Mouse (Mus musculus): ENCODE measurements around the gene B4galt3. TPM values are rescaled to one million over a fixed set of nuclear protein-coding genes. Genes with fewer than 3 reads are reported as not detected.

The B4galt3 gene
- total RNA-seq, 2 experiments from 2014 or later = 30.5 to 37.8 TPM

Other genes starting within 250 kb of the B4galt3 start
- gene Fcgr3, start 205.4 kb upstream of the B4galt3 start, total RNA-seq (2021) = 10 to 100 TPM; 17.7 to 32.8 TPM
- 1 to 10 TPM; 3.0 to 4.2 TPM for gene Cfap126, start 156.4 kb upstream of the B4galt3 start, total RNA-seq (2021)
- 100 to 1,000 TPM; 450 to 629 TPM for gene Sdhc, start 119.7 kb upstream of the B4galt3 start, total RNA-seq (2021)
- gene Mpz, start 119.6 kb upstream of the B4galt3 start, total RNA-seq (2021) = 1 to 10 TPM in 1 of 2 experiments, under 1 TPM in 1; 0.73 to 1.2 TPM
- gene Pcp4l1, start 74.1 kb upstream of the B4galt3 start, total RNA-seq (2021) = 10 to 100 TPM; 51.7 to 52.5 TPM
- gene Nr1i3, start 56.4 kb upstream of the B4galt3 start, total RNA-seq (2021) = not detected
- gene Tomm40l, start 47.8 kb upstream of the B4galt3 start, total RNA-seq (2021) = 10 to 100 TPM; 47.7 to 67.0 TPM
- 1 to 10 TPM; 4.2 to 4.6 TPM for gene Apoa2, start 45.3 kb upstream of the B4galt3 start, total RNA-seq (2021)
- gene Fcer1g, start 36.0 kb upstream of the B4galt3 start, total RNA-seq (2021) = 10 to 100 TPM; 23.2 to 46.7 TPM
- gene Adamts4, start 19.9 kb upstream of the B4galt3 start, total RNA-seq (2021) = 1 to 10 TPM; 1.5 to 3.8 TPM
- 1,000 to 10,000 TPM in 1 of 2 experiments, 100 to 1,000 TPM in 1; 683 to 1,034 TPM for gene Ndufs2, start 18.9 kb upstream of the B4galt3 start, total RNA-seq (2021)
- gene Ppox, start 10.9 kb downstream of the B4galt3 start, total RNA-seq (2021) = 10 to 100 TPM; 39.4 to 43.1 TPM
- gene Usp21, start 17.7 kb downstream of the B4galt3 start, total RNA-seq (2021) = 10 to 100 TPM; 38.5 to 41.8 TPM
- gene Ufc1, start 24.7 kb downstream of the B4galt3 start, total RNA-seq (2021) = 100 to 1,000 TPM; 147 to 168 TPM
- gene Dedd, start 58.8 kb downstream of the B4galt3 start, total RNA-seq (2021) = 10 to 100 TPM; 38.1 to 38.3 TPM
- gene Nit1, start 75.3 kb downstream of the B4galt3 start, total RNA-seq (2021) = 10 to 100 TPM; 68.9 to 71.0 TPM
- 100 to 1,000 TPM; 137 to 168 TPM for gene Pfdn2, start 75.3 kb downstream of the B4galt3 start, total RNA-seq (2021)
- 1 to 10 TPM; 1.3 to 2.4 TPM for gene Klhdc9, start 90.5 kb downstream of the B4galt3 start, total RNA-seq (2021)
- gene Nectin4, start 99.8 kb downstream of the B4galt3 start, total RNA-seq (2021) = under 1 TPM; 0.20 to 0.45 TPM
- gene Arhgap30, start 118.6 kb downstream of the B4galt3 start, total RNA-seq (2021) = 1 to 10 TPM; 3.6 to 6.8 TPM
- 10 to 100 TPM; 51.7 to 53.5 TPM for gene Usf1, start 141.0 kb downstream of the B4galt3 start, total RNA-seq (2021)
- gene Tstd1, start 148.5 kb downstream of the B4galt3 start, total RNA-seq (2021) = 1 to 10 TPM; 3.1 to 4.0 TPM
- 10 to 100 TPM; 29.3 to 36.4 TPM for gene F11r, start 167.2 kb downstream of the B4galt3 start, total RNA-seq (2021)
- 1 to 10 TPM; 5.7 to 6.5 TPM for gene Alyref2, start 233.2 kb downstream of the B4galt3 start, total RNA-seq (2021)